Mouse (Mus musculus) retina, postnatal 7 days (tissue): Measurements from ENCODE around the gene Eme2.

Source experiments
- DNase-seq: peaks from one replicate; pipeline ENCODE4 v3.0.0-alpha.2; 2012; ENCODE audit warnings: low read depth, low spot score

Eme2 gene

DNA sequence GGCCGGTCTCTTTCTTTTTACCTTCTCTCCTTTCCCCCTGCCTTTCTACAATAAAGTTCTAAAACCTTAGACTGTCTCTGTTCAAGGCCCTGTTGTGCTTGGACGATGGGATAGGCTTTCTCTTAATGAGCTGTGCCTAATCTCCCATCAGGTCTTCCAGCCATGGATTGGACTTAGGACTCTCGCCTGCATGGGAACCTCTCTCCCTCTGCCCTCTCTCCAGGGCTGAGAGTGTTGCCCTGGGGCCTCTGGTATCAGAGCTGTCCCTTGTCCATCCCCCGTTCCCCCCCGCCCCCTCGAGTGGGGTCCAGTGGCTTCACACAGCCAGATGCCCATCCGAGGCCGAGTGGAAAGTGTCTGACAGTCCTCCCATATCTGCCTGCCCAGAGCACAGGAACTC lies 19.9 kb downstream of the Eme2 start:
- DNase-seq: no peak

DNA sequence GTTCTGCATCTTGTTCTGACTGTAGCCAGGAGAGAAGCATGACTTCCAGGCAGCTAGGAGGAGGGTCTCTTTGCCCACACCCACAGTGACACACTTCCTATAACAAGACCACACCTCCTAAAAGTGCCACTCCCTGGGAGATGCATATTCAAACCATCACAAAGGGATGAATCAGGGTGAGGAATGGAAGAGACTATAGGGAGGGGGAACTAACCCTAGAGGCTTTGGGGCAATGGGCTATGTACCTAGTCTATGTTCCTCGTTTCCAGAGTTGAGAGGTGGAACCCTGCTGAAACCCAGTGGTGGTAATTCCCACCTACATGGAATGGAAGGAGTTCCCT lies 20.5 kb downstream of the Eme2 start:
- DNase-seq: no peak

DNA sequence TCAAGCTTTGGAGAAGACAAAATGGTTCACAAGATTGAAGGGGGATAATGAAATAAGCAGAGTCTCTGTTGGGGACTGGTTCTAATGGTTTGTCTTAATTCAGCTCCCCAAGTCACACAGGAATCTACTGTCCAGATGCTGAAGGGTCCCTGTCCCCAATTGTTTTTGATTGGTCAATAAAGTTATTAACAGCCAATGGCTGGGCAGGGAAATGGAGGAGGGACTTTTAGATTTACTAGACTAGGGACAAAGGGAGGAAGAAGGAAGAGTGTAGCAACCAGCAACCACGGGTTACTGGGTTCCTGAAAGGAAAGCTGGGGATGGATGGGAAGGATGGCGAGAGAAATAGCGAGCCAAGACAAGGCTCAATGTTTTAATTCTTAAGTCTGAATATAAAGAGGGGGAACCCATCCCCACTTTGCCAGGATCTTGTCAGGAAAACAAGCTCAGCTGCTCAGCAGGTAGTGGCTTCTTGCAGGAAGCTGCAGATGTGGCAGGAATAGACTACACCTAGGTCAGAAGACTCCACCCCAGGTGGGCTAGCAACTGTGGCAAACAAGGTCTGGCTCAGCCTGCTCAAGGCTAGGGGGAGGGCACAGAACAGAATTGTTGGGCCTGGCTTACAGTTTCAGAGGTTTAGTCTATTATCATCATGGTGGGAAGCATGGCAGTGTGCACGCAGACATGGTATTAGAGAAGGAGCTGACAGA lies 21.0 kb downstream of the Eme2 start:
- no peak for DNase-seq

DNA sequence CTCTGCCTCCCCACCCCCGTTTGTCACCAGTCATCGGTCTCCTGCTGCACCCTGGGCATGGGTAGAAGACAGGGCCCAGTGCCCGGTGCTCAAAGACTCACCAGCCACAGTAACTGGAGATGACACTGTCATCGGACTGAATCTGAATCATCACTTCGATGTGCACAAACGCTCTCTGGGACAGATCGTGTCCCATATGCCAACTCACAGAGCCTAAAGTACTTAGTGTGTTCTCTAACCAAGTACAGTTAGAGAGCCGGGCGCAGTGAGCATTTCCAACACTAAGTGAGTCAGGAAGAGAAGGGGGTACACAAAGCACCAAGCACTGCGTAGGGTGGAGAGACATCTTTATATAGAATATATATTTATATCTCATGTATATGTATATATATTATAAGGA lies 27.0 kb downstream of the Eme2 start:
- no peak for DNase-seq

DNA sequence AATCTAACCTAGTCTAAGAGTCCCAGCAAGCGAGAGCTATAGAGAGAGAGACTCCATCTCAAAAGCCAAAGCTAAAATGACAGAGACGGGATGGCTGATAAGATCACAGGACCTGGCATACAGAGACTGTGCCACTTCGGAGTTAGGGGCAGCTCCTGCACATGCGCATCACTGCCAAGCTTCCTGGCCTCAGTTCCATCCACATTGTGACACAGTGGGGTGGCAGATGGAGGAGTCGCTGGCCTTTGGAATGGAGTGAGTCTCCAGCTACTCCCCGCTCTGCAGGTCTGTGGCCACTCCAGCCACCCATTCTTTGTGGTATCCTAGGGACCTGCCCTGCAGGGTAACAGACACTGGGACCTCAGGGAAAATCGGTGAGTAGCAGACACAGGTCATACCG lies 29.1 kb downstream of the Eme2 start, which contains the start of gene Igfals:
Gene Igfals (plus strand): TSS at position 222 of the 400 bp plus-strand sequence.
- DNase-seq: no peak

DNA sequence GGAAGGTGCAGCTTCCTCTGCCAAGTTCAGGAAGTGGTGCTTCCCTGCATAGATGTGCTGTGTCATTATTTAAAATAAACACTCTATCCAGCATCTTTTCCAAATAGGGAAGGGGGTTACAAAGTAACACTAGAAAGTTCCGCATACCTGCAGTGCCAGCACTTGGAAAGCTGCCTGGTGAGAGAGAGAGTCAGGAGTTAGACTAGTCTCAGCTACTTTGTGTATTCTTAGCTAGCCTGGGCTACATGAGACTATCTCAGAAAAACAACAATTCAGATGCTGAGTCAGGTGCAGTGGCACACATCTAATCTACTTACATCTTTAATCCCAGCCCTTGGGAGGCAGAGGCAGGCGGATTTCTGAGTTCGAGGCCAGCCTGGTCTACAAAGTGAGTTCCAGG lies 33.1 kb downstream of the Eme2 start:
- no peak for DNase-seq

DNA sequence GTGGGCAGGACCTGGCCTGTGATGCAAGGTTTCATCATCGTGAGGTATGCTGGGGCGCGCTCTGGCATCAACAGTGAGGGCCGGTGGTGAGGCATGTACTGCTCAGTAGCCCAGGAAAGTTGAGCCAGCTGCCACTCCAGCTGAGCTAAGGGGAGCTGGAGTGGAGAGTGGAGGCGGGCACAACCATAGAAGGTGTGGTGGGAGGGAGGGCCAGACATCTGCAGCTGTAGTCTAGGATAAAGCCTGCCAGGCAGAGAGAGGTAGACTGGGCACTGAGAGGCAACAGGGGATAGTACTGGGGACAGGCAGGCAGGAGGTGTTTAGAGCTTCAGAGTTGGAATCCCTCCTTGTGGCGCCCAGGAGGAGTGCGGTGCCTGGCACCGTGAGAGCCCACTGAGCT lies 34.8 kb downstream of the Eme2 start:
- no peak for DNase-seq

DNA sequence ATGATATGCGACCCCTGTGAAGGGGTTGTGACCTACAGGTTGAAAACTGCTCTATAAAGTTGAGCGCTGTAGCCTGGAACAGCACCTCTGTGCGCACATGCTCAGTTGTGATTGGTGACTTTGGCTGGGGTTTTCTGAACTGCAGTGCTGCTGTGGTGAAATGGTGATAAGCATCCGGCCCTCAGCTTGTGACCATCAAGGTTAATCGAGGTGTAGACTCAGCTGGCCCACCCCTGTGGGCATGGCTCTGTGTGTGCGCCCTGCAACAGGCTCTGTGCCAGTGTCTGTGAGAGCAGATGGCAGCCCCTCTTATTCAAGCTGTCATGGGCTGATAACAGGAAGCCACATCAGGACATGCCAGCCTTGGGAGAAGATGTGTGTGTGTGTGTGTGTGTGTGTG lies 35.9 kb downstream of the Eme2 start:
- no peak for DNase-seq

DNA sequence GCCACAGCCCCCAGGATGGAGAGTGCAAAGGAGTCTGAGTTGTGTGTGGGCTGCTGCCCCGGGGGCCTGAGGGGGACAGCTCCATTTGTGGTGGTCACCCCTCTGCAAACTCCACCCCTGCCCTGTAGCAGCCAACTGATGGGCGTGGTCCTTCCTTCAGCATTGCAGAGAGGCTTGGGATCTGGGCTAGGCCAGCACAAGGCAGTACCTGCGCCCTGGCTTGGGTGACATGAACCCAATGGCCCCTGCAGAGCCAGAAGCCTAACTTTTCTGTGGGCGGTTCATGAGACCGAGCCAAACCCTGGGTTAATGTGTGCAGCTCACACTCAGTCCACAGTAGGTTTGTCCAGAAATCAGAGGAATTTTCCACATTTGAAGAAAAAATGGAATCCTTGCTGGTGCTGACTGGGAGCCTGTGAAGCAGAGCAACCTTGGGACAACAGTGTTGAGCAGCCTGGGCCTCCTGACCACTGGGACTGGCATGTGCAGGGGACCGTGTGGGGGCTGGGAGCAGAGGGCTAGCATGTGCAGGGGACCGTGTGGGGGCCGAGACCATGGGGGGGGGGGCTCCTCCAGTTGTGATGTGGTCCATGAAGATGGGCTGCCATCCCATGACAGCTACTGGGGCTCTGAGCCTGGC lies 36.9 kb downstream of the Eme2 start:
- no peak for DNase-seq

DNA sequence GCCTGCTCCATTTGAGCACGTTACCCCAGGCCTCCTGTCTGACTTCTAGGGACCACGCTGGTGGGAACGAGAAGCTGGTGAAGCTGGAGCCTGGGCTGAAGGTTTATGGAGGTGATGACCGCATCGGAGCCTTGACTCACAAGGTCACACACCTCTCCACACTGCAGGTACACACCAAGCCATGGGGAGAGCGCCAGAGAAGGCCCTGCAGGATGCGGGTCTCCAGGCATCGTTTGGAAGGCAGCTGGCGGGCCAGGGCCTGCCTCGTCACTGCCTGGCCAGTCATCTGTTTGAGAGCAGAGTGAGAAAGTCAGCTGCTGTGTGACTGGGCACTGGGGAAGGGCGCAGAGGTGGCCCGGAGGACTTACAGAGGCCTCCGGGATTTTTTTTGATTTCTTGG lies 38.3 kb downstream of the Eme2 start:
- DNase-seq: no peak

DNA sequence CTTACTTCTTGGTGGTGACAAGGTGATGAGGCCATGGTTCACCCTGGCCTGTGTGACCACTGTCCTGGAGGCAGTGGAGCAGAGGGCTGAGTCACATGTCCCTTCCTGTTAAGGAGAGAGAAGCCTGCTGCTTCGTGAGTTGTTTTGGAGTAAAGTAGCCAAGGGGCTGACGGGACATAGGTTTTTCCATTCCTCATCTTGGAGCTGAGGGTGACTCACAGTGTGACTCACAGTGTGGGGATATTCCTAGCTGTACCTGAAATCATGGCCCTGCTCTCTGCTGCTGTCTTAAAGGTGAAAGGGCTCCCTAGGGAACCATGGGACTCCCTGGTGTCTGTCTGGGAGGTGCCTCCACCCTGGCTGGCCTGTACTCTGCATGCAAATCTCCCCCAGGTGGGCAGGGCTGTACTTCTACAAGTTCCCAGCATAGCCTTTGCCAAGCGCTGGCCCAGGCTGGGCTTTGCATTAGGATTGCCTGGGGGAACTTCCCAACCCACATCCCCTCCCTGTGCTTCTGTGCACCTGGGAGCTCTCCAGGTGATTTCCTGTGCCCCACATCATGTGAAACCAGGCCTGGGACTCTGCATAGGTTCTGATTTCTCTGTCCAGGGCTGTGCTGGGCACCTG lies 38.9 kb downstream of the Eme2 start:
- DNase-seq: no peak

DNA sequence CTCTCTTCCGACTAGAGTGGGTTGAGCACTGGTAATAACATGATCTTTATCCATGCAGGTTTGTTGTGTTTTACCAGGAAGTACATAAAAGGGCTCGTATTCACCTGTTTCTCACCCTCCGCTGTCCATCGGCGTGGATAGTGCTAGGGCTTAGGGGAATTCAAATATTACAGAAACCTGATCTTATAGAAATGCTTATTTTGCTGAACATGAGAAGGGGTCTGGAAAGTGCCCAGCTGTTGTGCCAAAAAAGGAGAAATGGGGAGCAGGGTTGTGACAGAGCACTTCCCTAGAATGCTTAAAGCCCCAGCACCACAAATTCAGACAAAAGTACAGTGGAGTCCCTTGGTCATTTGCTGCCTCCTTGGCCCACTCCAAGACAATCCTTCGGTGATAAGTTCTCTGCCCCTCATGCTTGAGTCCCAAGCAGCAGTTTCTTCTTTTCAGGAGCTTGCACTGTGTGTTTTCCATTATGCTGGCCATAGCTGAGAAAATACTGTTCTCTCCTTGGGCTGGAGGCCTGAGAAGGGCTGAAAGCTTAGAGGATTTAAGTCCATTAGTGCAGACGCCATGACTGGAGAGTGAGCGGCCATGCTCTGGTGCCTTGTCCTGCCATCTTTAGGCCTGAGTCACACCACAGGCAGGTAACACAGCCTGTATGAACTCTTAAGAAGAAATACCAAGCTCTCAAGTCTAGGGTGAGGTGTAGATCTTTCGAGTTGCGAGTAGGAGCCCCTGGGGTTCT lies 43.3 kb downstream of the Eme2 start:
- no peak for DNase-seq

DNA sequence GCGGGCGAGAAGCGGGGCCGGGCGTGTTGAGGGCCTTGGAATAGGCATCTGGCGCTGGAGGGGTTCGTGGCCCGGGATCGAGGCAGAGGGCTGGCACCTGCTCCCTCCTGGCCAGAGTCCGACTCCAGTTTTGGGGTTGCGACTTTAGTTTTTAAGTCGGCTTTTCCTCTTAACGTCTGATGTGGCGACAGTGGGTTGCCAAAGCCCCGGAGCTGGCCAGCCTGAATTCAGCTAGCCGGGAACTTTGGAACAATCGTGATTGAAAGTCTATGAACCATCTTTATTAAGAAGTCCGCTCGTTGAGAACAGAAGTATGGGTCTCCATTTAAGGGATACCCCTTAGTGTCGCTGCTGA lies 44.1 kb downstream of the Eme2 start:
- DNase-seq: no peak

DNA sequence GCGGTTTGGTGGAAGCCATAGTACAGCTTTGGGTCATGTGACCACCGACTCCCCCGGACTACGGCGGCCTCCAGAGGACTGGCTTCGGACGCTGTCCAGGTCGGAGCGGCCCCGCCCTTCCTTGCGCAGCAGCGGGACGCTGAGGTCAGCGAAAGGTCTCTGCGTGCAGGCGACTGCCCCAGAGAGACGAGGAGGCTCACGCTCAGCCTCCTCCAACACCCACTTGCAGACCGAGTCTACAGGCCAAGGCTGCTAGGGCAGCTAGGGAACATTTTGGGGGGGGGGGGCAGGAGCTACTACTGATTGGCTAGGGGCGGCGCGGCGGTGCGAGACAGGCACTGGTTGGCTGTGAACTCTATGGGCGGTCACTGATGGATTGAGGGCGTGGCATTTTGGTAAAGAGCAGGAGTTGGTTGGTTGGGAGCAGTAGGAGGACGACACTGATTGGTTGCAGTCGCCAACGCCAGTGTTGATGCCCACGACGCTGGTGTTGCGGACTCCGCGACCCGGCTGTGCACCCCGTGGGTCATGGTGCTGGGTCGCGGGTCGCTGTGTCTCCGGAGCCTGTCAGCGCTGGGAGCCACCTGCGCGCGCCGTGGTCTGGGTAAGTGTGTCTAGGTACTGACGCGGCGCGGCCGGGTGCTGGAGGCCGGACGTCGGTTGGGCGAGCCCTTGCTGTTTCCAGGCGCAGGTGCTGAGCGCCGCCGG lies 44.7 kb downstream of the Eme2 start, which contains the start of gene Fahd1:
Gene Fahd1 (minus strand): TSS at position 300 of the 708 bp plus-strand sequence.
- peak; percentile 95 for DNase-seq

DNA sequence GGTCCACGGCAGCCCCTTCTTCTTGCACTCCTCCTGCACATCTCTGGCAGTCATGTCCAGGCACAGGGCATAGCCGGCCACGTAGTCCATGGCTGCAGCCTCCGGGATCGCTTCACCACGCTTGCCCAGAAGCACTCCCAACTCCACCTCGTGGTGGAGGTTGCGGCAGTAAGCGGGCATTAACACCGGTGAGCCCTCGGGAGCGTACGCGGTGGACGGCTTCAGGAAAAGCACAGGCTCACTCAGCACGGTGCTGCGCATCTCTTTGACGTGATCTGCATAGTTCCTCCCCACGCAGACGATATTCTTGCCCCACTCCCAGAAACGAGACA lies 45.2 kb downstream of the Eme2 start:
- DNase-seq: no peak

DNA sequence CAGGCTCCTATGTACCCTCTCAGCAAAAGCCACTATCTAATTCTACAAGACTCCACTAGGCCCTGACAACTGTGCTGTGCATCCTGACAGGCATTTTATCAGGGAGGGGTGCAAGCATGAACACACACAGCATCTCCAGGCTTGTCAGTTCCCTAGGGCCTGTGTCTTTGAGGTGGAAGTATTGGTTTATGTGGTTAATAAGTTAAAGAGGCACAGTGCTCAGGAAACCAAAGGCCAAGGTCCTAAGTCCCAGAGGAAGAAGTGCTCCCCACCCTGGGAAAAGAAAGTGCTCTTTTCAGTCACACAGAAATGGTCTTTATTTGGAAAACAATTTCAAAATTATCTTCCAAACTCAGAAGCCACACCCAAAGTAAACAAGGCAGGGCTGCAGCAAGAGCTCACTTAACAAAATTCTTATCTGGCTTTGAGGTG lies 46.3 kb downstream of the Eme2 start:
- DNase-seq: no peak

DNA sequence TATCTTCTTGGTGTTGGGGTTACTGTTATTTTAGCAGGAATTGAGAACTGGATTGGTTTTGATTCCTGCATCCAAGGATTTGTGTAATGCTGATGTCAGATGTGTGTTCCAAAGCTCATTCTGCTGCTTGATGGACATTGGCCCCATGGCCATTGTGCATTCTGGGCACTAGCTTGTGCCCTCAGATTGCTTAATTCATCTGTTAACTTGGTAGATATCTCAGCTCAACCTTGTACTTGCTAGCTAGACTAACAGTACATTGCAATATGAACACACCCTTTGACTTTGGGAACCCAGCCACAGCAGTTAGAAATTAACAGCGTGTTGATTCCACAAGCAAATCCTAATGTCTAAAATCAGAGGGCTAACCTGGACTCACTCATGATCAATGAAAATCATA lies 47.5 kb downstream of the Eme2 start:
- no peak for DNase-seq

DNA sequence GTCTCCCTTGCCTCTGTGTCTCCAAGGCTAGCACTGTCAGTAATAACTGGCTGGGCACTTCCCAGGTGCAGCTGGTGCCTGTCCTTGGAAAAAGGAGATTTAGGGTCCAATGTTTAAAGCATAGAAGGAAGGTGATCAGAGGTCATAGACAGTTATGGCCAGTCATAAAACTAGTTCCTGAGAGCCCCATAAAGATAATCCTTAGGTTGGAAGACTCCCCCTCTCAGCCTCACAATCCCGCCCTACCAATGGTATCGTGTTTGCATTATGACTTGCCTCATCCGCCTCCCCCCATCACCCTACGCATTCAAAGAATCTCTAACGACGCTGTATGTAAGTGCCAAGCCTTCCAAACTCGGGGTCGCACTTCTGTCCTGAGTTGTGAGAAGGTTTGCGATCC lies 50.4 kb downstream of the Eme2 start:
- DNase-seq: no peak

DNA sequence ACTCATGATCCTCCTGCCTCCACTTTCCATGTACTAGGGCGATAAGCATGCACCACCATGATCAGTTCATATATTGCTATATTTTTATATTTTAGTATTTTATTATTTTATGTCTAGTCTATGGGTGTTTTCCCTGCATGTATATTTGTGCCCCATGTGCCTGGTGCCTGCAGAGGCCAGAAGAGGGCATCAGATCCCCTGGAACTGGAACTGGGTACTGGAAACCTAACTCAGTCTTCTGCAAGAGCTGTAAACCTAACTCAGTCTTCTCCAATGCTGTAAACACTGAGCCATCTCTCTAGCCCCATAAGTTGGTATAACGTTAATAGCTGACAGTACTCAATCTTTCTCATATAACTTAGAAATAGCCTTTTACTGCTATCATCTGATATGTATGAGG lies 52.3 kb downstream of the Eme2 start:
- no peak for DNase-seq

DNA sequence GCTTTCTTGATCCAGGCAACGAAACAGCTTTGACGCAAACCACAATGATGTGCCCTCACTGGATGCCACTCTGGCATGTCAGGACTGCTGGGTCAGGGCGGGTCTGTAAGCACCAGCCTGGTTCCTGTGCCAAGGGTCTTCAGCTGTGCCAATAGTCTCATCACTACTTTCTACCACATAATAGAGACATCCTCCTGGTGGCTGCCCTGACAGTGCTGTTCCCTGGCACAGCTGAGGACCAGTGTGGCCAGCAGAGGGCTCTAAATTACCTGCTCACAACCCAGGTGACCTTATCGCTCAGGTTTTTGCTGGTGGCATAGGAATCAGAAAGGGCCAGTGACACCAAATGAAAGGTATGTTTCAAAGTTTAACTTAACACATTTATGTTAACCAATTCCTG lies 53.8 kb downstream of the Eme2 start:
- no peak for DNase-seq

DNA sequence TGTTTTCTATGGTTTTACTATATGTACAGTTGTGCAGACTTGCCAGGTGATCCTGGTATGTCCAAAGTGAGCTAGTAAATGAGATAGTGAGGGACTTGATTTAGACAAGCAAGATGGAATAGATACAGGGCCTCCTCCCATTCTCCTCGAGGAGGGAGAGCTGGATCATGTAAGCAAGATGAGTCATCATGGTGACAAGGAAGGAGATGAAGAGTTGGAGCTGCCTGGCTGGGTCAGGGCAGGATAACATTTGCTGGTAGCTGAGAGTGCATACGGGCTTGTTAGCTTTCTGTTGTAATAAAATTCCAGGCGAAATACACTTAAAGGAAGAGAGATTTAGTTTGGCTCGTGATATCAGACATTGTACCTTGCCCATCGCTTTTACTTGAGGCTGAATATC lies 54.5 kb downstream of the Eme2 start:
- DNase-seq: no peak

DNA sequence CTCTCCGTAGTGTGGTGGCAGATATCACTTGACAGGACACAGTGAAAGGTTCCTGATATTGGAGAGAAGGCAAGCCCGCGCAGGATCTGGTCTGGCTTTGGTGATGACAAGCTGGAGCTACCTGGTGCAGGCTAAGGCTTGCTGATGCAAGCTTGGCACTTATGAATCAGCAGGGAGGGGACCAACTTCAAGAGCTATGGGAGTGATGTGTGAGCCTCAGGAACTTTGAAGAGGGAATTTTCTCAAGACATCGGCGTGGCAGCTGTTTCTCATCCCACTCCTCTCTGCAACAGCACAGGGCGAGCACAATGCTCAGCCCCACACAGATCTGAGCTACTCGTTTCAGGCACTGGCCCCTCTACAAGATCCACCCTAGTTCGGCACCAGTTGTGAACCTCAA lies 55.0 kb downstream of the Eme2 start, which contains the start of gene Hagh:
Gene Hagh (plus strand): TSS at position 302 of the 400 bp plus-strand sequence.
- DNase-seq: no peak
